Mouse (Mus musculus) E14TG2a.4 (cell line): ENCODE results near the gene Syt16.

ENCODE experiments used
- CTCF ChIP-seq: conservative IDR thresholded peaks from 2 replicates; pipeline ENCODE4 v1.5.1; 2014; ENCODE audit warnings: low read length
- NANOG ChIP-seq: IDR thresholded peaks from 2 replicates; pipeline ENCODE4 v1.6.1; 2014; ENCODE audit warnings: borderline replicate concordance, low read length, mixed read lengths

GRCm38 (mm10) chr12:73996906-73997296 lies 560 bp upstream of the Syt16 start:
- TF ChIP-seq CTCF = no peak
- TF ChIP-seq NANOG = no peak
